Mouse (Mus musculus): Measurements from ENCODE around the gene Eef2. TPM values are rescaled to one million over a fixed set of nuclear protein-coding genes. Genes with fewer than 3 reads are reported as not detected.
"Not testable (repeated sequence)": the region's sequence is repeated elsewhere in the genome, so short reads cannot be mapped to it uniquely, and the experiment has no call there.

The Eef2 gene
- total RNA-seq, 2 experiments from 2014 or later = 1,075 to 1,131 TPM

GRCm38 (mm10) chr10:81198990-81199389, 22.6 kb downstream of the Eef2 start:
- no peak for DNase-seq (ENCODE audit: low spot score in 2 of 2)

- DNase-seq (ENCODE audit: low spot score in 2 of 2) = no peak
Observed at GRCm38 (mm10) chr10:81200141-81200540, 23.7 kb downstream of the Eef2 start.

- DNase-seq (ENCODE audit: low spot score in 2 of 2) = no peak
Observed at GRCm38 (mm10) chr10:81200605-81201287, 24.3 kb downstream of the Eef2 start.

GRCm38 (mm10) chr10:81201807-81202758, 25.7 kb downstream of the Eef2 start, which contains the start of gene Nmrk2:
Nmrk2 (minus strand) TSS chr10:81202051.
- DNase-seq (ENCODE audit: low spot score in 2 of 2) = no peak

GRCm38 (mm10) chr10:81202978-81203720, 26.7 kb downstream of the Eef2 start:
- no peak for DNase-seq (ENCODE audit: low spot score in 2 of 2)

GRCm38 (mm10) chr10:81204137-81204536, 27.7 kb downstream of the Eef2 start:
- no peak for DNase-seq (ENCODE audit: low spot score in 2 of 2)

GRCm38 (mm10) chr10:81210154-81210553, 33.7 kb downstream of the Eef2 start:
- DNase-seq (ENCODE audit: low spot score in 2 of 2) = no peak

- DNase-seq (ENCODE audit: low spot score in 2 of 2) = no peak
Observed at GRCm38 (mm10) chr10:81216260-81216659, 39.8 kb downstream of the Eef2 start.

GRCm38 (mm10) chr10:81216810-81217209, 40.4 kb downstream of the Eef2 start:
- DNase-seq (ENCODE audit: low spot score in 2 of 2) = no peak

GRCm38 (mm10) chr10:81217267-81217666, 40.8 kb downstream of the Eef2 start:
- not testable (repeated sequence) for DNase-seq (ENCODE audit: low spot score in 2 of 2)

- DNase-seq (ENCODE audit: low spot score in 2 of 2) = peak; percentile 59 to 69
Observed at GRCm38 (mm10) chr10:81217964-81218363, 41.5 kb downstream of the Eef2 start.

- DNase-seq (ENCODE audit: low spot score in 2 of 2) = no peak
Observed at GRCm38 (mm10) chr10:81221402-81222015, 45.1 kb downstream of the Eef2 start.

GRCm38 (mm10) chr10:81223731-81224130, 47.3 kb downstream of the Eef2 start:
- DNase-seq (ENCODE audit: low spot score in 2 of 2) = not testable (repeated sequence)

GRCm38 (mm10) chr10:81229735-81230437, 53.5 kb downstream of the Eef2 start:
- no peak for DNase-seq (ENCODE audit: low spot score in 2 of 2)

- peak; percentile 72 to 80 for DNase-seq (ENCODE audit: low spot score in 2 of 2)
Observed at GRCm38 (mm10) chr10:81230438-81231332, 54.3 kb downstream of the Eef2 start, which contains the start of gene Atcay. Atcay (minus strand) TSS chr10:81230833.

- no peak for DNase-seq (ENCODE audit: low spot score in 2 of 2)
Observed at GRCm38 (mm10) chr10:81231436-81231835, 55.0 kb downstream of the Eef2 start.
